Mouse (Mus musculus): ENCODE results near the gene Prss8. TPM values are rescaled to one million over a fixed set of nuclear protein-coding genes. Genes with fewer than 3 reads are reported as not detected.

Gene Prss8
- polyA plus RNA-seq, 1 experiment from 2014 or later: 0.96 TPM

- no peaks in the 10 kb centered on the region for H3K36me3 ChIP-seq (ENCODE audit: control insufficient read depth, insufficient read depth, low read length)
- 23% methylated on average over 13 of the region's 13 CpGs for WGBS (ENCODE audit: insufficient replicate concordance)
- H3K27me3 ChIP-seq (ENCODE audit: control insufficient read depth, insufficient read depth, low read length): peaks cover 17% of the 10 kb centered on the region
- ATAC-seq (replicated peaks; ENCODE audit: insufficient number of reproducible peaks, low FRiP score, low TSS enrichment): no peak
- H3K4me3 ChIP-seq (ENCODE audit: low read depth, low read length): no peak overlapping the region
- H3K27ac ChIP-seq (ENCODE audit: low read depth, low read length): no peak overlapping the region
- no peak overlapping the region for H3K9ac ChIP-seq (ENCODE audit: low read depth, low read length)
- no peaks in the 10 kb centered on the region for H3K9me3 ChIP-seq (replicated peaks; ENCODE audit: control insufficient read depth, low read length)
- no peak overlapping the region for H3K4me2 ChIP-seq
- H3K4me1 ChIP-seq (ENCODE audit: control insufficient read depth, insufficient read depth, low read length): peaks cover 7% of the 10 kb centered on the region; the same call in 1 of the 2 replicates
Measured at GRCm38 (mm10) chr7:127932273-127933031, 2.5 kb upstream of the Prss8 start.

- no peak overlapping the region; the same call in 1 of the 2 replicates for H3K9ac ChIP-seq (ENCODE audit: low read depth, low read length)
- 40% methylated on average over 13 of the region's 13 CpGs for WGBS (ENCODE audit: insufficient replicate concordance)
- H3K9me3 ChIP-seq (replicated peaks; ENCODE audit: control insufficient read depth, low read length): no peaks in the 10 kb centered on the region
- H3K27ac ChIP-seq (ENCODE audit: low read depth, low read length): no peak overlapping the region
- no peak overlapping the region for H3K4me2 ChIP-seq
- H3K27me3 ChIP-seq (ENCODE audit: control insufficient read depth, insufficient read depth, low read length): peaks cover 17% of the 10 kb centered on the region
- no peak for ATAC-seq (replicated peaks; ENCODE audit: insufficient number of reproducible peaks, low FRiP score, low TSS enrichment)
- H3K36me3 ChIP-seq (ENCODE audit: control insufficient read depth, insufficient read depth, low read length): no peaks in the 10 kb centered on the region
- H3K4me1 ChIP-seq (ENCODE audit: control insufficient read depth, insufficient read depth, low read length): peaks cover 7% of the 10 kb centered on the region; the same call in 1 of the 2 replicates
- H3K4me3 ChIP-seq (ENCODE audit: low read depth, low read length): no peak overlapping the region
Measured at GRCm38 (mm10) chr7:127931351-127932135, 1.6 kb upstream of the Prss8 start.

GRCm38 (mm10) chr7:127930636-127931035 lies 732 bp upstream of the Prss8 start:
- H3K4me2 ChIP-seq: no peak overlapping the region
- no peak overlapping the region for H3K4me3 ChIP-seq (ENCODE audit: low read depth, low read length)
- no peak for ATAC-seq (replicated peaks; ENCODE audit: insufficient number of reproducible peaks, low FRiP score, low TSS enrichment)
- H3K36me3 ChIP-seq (ENCODE audit: control insufficient read depth, insufficient read depth, low read length): no peaks in the 10 kb centered on the region
- 0 out of 2 replicates have a peak, but pooled peaks cover 3% of the 10 kb centered on the region for H3K4me1 ChIP-seq (ENCODE audit: control insufficient read depth, insufficient read depth, low read length)
- peaks cover 17% of the 10 kb centered on the region for H3K27me3 ChIP-seq (ENCODE audit: control insufficient read depth, insufficient read depth, low read length)
- no peak overlapping the region for H3K9ac ChIP-seq (ENCODE audit: low read depth, low read length)
- no peak overlapping the region for H3K27ac ChIP-seq (ENCODE audit: low read depth, low read length)
- WGBS (ENCODE audit: insufficient replicate concordance): 80% methylated on average over 5 of the region's 5 CpGs
- no peaks in the 10 kb centered on the region for H3K9me3 ChIP-seq (replicated peaks; ENCODE audit: control insufficient read depth, low read length)

GRCm38 (mm10) chr7:127928596-127928995 lies 1.3 kb downstream of the Prss8 start:
- no peaks in the 10 kb centered on the region for H3K36me3 ChIP-seq (ENCODE audit: control insufficient read depth, insufficient read depth, low read length)
- no peak overlapping the region for H3K9ac ChIP-seq (ENCODE audit: low read depth, low read length)
- H3K27me3 ChIP-seq (ENCODE audit: control insufficient read depth, insufficient read depth, low read length): peaks cover 17% of the 10 kb centered on the region
- no peak overlapping the region for H3K27ac ChIP-seq (ENCODE audit: low read depth, low read length)
- no peaks in the 10 kb centered on the region for H3K9me3 ChIP-seq (replicated peaks; ENCODE audit: control insufficient read depth, low read length)
- peak overlapping the region; percentile 56 for H3K4me2 ChIP-seq
- 0 out of 2 replicates have a peak, but pooled peaks cover 3% of the 10 kb centered on the region for H3K4me1 ChIP-seq (ENCODE audit: control insufficient read depth, insufficient read depth, low read length)
- ATAC-seq (replicated peaks; ENCODE audit: insufficient number of reproducible peaks, low FRiP score, low TSS enrichment): no peak
- 35% methylated on average over 5 of the region's 5 CpGs for WGBS (ENCODE audit: insufficient replicate concordance)
- peak overlapping the region; percentile 24; the same call in 1 of the 2 replicates for H3K4me3 ChIP-seq (ENCODE audit: low read depth, low read length)

- 0 out of 2 replicates have a peak, but pooled peaks cover 3% of the 10 kb centered on the region for H3K4me1 ChIP-seq (ENCODE audit: control insufficient read depth, insufficient read depth, low read length)
- 84% methylated on average over 11 of the region's 11 CpGs for WGBS (ENCODE audit: insufficient replicate concordance)
- no peak overlapping the region for H3K27ac ChIP-seq (ENCODE audit: low read depth, low read length)
- no peaks in the 10 kb centered on the region for H3K9me3 ChIP-seq (replicated peaks; ENCODE audit: control insufficient read depth, low read length)
- H3K36me3 ChIP-seq (ENCODE audit: control insufficient read depth, insufficient read depth, low read length): no peaks in the 10 kb centered on the region
- no peak for ATAC-seq (replicated peaks; ENCODE audit: insufficient number of reproducible peaks, low FRiP score, low TSS enrichment)
- no peak overlapping the region for H3K9ac ChIP-seq (ENCODE audit: low read depth, low read length)
- H3K27me3 ChIP-seq (ENCODE audit: control insufficient read depth, insufficient read depth, low read length): peaks cover 17% of the 10 kb centered on the region
- no peak overlapping the region for H3K4me3 ChIP-seq (ENCODE audit: low read depth, low read length)
- no peak overlapping the region for H3K4me2 ChIP-seq
Measured at GRCm38 (mm10) chr7:127927726-127928125, 2.2 kb downstream of the Prss8 start.

- no peak overlapping the region for H3K27ac ChIP-seq (ENCODE audit: low read depth, low read length)
Measured at GRCm38 (mm10) chr7:127926846-127927245, 3.1 kb downstream of the Prss8 start.

GRCm38 (mm10) chr7:127926066-127926465 lies 3.8 kb downstream of the Prss8 start:
- Histone ChIP-seq H3K4me1 (ENCODE audit: control insufficient read depth, insufficient read depth, low read length) (0 out of 2 replicates have a peak, but pooled peaks cover 3% of the 10 kb centered on the region), H3K36me3 (ENCODE audit: control insufficient read depth, insufficient read depth, low read length) (no peaks in the 10 kb centered on the region), H3K27me3 (ENCODE audit: control insufficient read depth, insufficient read depth, low read length) (peaks cover 17% of the 10 kb centered on the region), H3K4me2 (no peak overlapping the region), H3K9ac (ENCODE audit: low read depth, low read length) (no peak overlapping the region), H3K27ac (ENCODE audit: low read depth, low read length) (no peak overlapping the region), H3K4me3 (ENCODE audit: low read depth, low read length) (no peak overlapping the region), H3K9me3 (replicated peaks; ENCODE audit: control insufficient read depth, low read length) (no peaks in the 10 kb centered on the region)
- no peak for ATAC-seq (replicated peaks; ENCODE audit: insufficient number of reproducible peaks, low FRiP score, low TSS enrichment)
- WGBS (ENCODE audit: insufficient replicate concordance): 84% methylated on average over 8 of the region's 8 CpGs

More at GRCm38 (mm10) chr7:127926846-127927245, 3.1 kb downstream of the Prss8 start:
- no peak for ATAC-seq (replicated peaks; ENCODE audit: insufficient number of reproducible peaks, low FRiP score, low TSS enrichment)
- Histone ChIP-seq H3K9ac (ENCODE audit: low read depth, low read length) (no peak overlapping the region), H3K9me3 (replicated peaks; ENCODE audit: control insufficient read depth, low read length) (no peaks in the 10 kb centered on the region), H3K4me2 (no peak overlapping the region), H3K4me1 (ENCODE audit: control insufficient read depth, insufficient read depth, low read length) (0 out of 2 replicates have a peak, but pooled peaks cover 3% of the 10 kb centered on the region), H3K27me3 (ENCODE audit: control insufficient read depth, insufficient read depth, low read length) (peaks cover 17% of the 10 kb centered on the region), H3K36me3 (ENCODE audit: control insufficient read depth, insufficient read depth, low read length) (no peaks in the 10 kb centered on the region), H3K4me3 (ENCODE audit: low read depth, low read length) (no peak overlapping the region)
- WGBS (ENCODE audit: insufficient replicate concordance): 81% methylated on average over 11 of the region's 11 CpGs

GRCm38 (mm10) chr7:127925252-127925651 lies 4.7 kb downstream of the Prss8 start:
- no peak for ATAC-seq (replicated peaks; ENCODE audit: insufficient number of reproducible peaks, low FRiP score, low TSS enrichment)
- H3K27ac ChIP-seq (ENCODE audit: low read depth, low read length): no peak overlapping the region
- H3K9me3 ChIP-seq (replicated peaks; ENCODE audit: control insufficient read depth, low read length): no peaks in the 10 kb centered on the region
- H3K27me3 ChIP-seq (ENCODE audit: control insufficient read depth, insufficient read depth, low read length): peaks cover 15% of the 10 kb centered on the region
- no peak overlapping the region for H3K9ac ChIP-seq (ENCODE audit: low read depth, low read length)
- no peaks in the 10 kb centered on the region for H3K36me3 ChIP-seq (ENCODE audit: control insufficient read depth, insufficient read depth, low read length)
- WGBS (ENCODE audit: insufficient replicate concordance): 82% methylated on average over 5 of the region's 5 CpGs
- H3K4me1 ChIP-seq (ENCODE audit: control insufficient read depth, insufficient read depth, low read length): 0 out of 2 replicates have a peak, but pooled peaks cover 3% of the 10 kb centered on the region
- no peak overlapping the region for H3K4me3 ChIP-seq (ENCODE audit: low read depth, low read length)
- no peak overlapping the region for H3K4me2 ChIP-seq
